ENCODE assay signal across 32 mouse cellular contexts in the genomic region with DNA sequence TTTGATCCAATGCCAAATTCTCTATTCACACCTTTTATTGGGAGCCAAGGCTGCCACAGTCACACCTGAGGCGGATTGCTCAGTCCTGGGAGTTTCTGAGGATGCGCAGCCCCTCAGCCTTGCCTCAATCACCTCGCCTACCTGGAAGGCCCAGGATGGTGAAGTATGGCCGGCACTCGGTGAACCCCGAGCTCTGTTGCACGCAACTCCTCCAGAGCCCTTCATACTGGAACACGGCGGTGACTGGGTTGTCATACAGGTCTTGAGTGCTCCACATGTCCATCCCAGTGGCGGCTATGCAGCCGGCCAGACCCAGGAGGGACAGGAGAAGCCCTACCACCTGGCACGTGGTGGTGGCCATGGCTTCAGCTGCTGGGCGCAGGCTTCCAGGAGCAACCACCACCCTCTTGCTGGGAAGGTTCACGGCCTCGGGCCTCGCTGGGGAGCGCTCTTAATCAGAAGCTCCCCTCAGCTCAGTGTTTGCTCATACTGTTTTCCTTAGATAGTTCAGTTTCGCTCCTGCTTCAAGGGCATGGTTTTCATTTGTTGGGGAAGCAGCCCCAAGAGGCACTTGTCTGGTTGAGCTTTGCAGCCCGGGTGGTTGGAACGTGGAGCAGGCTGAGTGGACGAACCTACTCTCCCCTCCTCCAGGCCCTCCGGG. TPM values are rescaled to one million over a fixed set of nuclear protein-coding genes. Genes with fewer than 3 reads are reported as not detected.
DNase-seq lines count a peak whose midpoint lies in the region; ATAC-seq and TF ChIP-seq lines count a peak whose summit lies in the region.
"Had no signal": no experiment of that assay in that cellular context is flagged by ENCODE, and none has a peak within 500 bp of the region (broad histone marks: within the 10 kb centered on the region; RNA-seq: fewer than 3 reads in every experiment).

No protein-coding gene starts in this region.

- WGBS in stomach, embryonic 15.5 days: 76% methylated on average over 22 of the region's 22 CpGs
- 93% methylated on average over 22 of the region's 22 CpGs for WGBS in hindbrain, embryonic 14.5 days
- WGBS in hindbrain, embryonic 16.5 days: 93% methylated on average over 22 of the region's 22 CpGs

- H3K27ac ChIP-seq in stomach, embryonic 15.5 days: peak overlapping the region; percentile 57
- no peak overlapping the region for H3K27ac ChIP-seq in hindbrain, embryonic 14.5 days
- H3K27ac ChIP-seq in hindbrain, embryonic 16.5 days (ENCODE audit: low read depth, low read length): no peak overlapping the region
- H3K27ac ChIP-seq: embryonic facial prominence, embryonic 12.5 days; hindbrain, embryonic 10.5 days; layer of hippocampus, adult 2 months; limb, embryonic 10.5 days; midbrain, embryonic 13.5 days had no signal

- no peak overlapping the region for H3K9ac ChIP-seq in stomach, embryonic 15.5 days
- no peak overlapping the region for H3K9ac ChIP-seq in hindbrain, embryonic 14.5 days
- H3K9ac ChIP-seq in hindbrain, embryonic 16.5 days (ENCODE audit: low read depth, low read length): no peak overlapping the region
- H3K9ac ChIP-seq: embryonic facial prominence, embryonic 12.5 days; heart, embryonic 12.5 days; midbrain, embryonic 13.5 days had no signal

- H3K4me2 ChIP-seq in stomach, embryonic 15.5 days: peak overlapping the region; percentile 11
- H3K4me2 ChIP-seq in hindbrain, embryonic 14.5 days (replicated peaks): no peak overlapping the region
- no peak overlapping the region for H3K4me2 ChIP-seq in hindbrain, embryonic 16.5 days (ENCODE audit: low read length)
- H3K4me2 ChIP-seq: embryonic facial prominence, embryonic 12.5 days; heart, embryonic 12.5 days; midbrain, embryonic 13.5 days had no signal

- H3K4me3 ChIP-seq in G1E (ENCODE audit: low read depth, low read length): peak overlapping the region; percentile 8; the same call in 1 of the 2 replicates
- peak overlapping the region; percentile 19; the same call in 1 of the 2 replicates for H3K4me3 ChIP-seq in stomach, embryonic 15.5 days (replicated peaks)
- no peak overlapping the region for H3K4me3 ChIP-seq in hindbrain, embryonic 14.5 days (replicated peaks; ENCODE audit: low read length)
- no peak overlapping the region for H3K4me3 ChIP-seq in hindbrain, embryonic 16.5 days (ENCODE audit: low read length)
- H3K4me3 ChIP-seq: embryonic facial prominence, embryonic 12.5 days; heart, embryonic 12.5 days; hindbrain, embryonic 10.5 days; layer of hippocampus, adult 2 months; limb, embryonic 10.5 days; megakaryocyte, embryonic 14.5 days; midbrain, embryonic 13.5 days had no signal

- H3K36me3 ChIP-seq in G1E (replicated peaks): no peaks in the 10 kb centered on the region
- no peaks in the 10 kb centered on the region for H3K36me3 ChIP-seq in stomach, embryonic 15.5 days
- H3K36me3 ChIP-seq in hindbrain, embryonic 14.5 days (replicated peaks; ENCODE audit: control insufficient read depth, insufficient read depth): no peaks in the 10 kb centered on the region
- H3K36me3 ChIP-seq in hindbrain, embryonic 16.5 days (ENCODE audit: control insufficient read depth, insufficient read depth, low read length): no peaks in the 10 kb centered on the region
- H3K36me3 ChIP-seq: embryonic facial prominence, embryonic 12.5 days; heart, embryonic 12.5 days; hindbrain, embryonic 10.5 days; limb, embryonic 10.5 days; midbrain, embryonic 13.5 days had no signal

- no peak for DNase-seq in G1E (ENCODE audit: low spot score)
- peak; percentile 76 to 81 for DNase-seq in lung, adult 18-20 months
- DNase-seq in lung, postnatal 10 days: peak; percentile 67
- DNase-seq in hindbrain, embryonic 14.5 days (ENCODE audit: low spot score): no peak
- no peak for DNase-seq in neural tube, embryonic 10.5 days (ENCODE audit: extremely low spot score, low spot score)
- DNase-seq: adrenal gland, adult 2 months; cerebellum, adult 11 months; cerebellum, adult 9-11 months; heart, postnatal 10 days; kidney, adult 9 months; kidney, postnatal 14 days; liver; right cerebral cortex, postnatal 14 days; thymus, adult 2 months had no signal

- no peak for TF ChIP-seq CTCF in G1E (IDR thresholded peaks at IDR 0.05; ENCODE audit: low read depth, low read length)

- peaks cover 20% of the 10 kb centered on the region for H3K9me3 ChIP-seq in G1E (replicated peaks)
- no peaks in the 10 kb centered on the region for H3K9me3 ChIP-seq in stomach, embryonic 15.5 days
- no peaks in the 10 kb centered on the region for H3K9me3 ChIP-seq in hindbrain, embryonic 14.5 days (ENCODE audit: control insufficient read depth, low read length)
- H3K9me3 ChIP-seq in hindbrain, embryonic 16.5 days (ENCODE audit: control insufficient read depth, low read length): no peaks in the 10 kb centered on the region
- H3K9me3 ChIP-seq: embryonic facial prominence, embryonic 12.5 days; heart, embryonic 12.5 days; hindbrain, embryonic 10.5 days; limb, embryonic 10.5 days; midbrain, embryonic 13.5 days had no signal

- ATAC-seq in G1E (ENCODE audit: extremely low read depth, insufficient number of reproducible peaks, low FRiP score, poor library complexity, severe bottlenecking): no peak
- ATAC-seq in stomach, embryonic 15.5 days (ENCODE audit: insufficient read depth, low FRiP score, low read depth): peak; percentile 88
- no peak for ATAC-seq in hindbrain, embryonic 14.5 days (ENCODE audit: low FRiP score)
- ATAC-seq in hindbrain, embryonic 16.5 days: no peak
- ATAC-seq: midbrain, embryonic 13.5 days had no signal

- no peaks in the 10 kb centered on the region for H3K27me3 ChIP-seq in G1E (ENCODE audit: insufficient read depth, low read length)
- no peaks in the 10 kb centered on the region for H3K27me3 ChIP-seq in stomach, embryonic 15.5 days (replicated peaks)
- H3K27me3 ChIP-seq in hindbrain, embryonic 14.5 days (ENCODE audit: control insufficient read depth, insufficient read depth, low read length): no peaks in the 10 kb centered on the region
- H3K27me3 ChIP-seq in hindbrain, embryonic 16.5 days (replicated peaks; ENCODE audit: control insufficient read depth, insufficient read depth, low read length): no peaks in the 10 kb centered on the region
- H3K27me3 ChIP-seq: embryonic facial prominence, embryonic 12.5 days; heart, embryonic 12.5 days; megakaryocyte, embryonic 14.5 days; midbrain, embryonic 13.5 days had no signal

- H3K4me1 ChIP-seq in G1E (ENCODE audit: insufficient read depth, low read depth, low read length): no peaks in the 10 kb centered on the region; the same call in 1 of the 2 replicates
- H3K4me1 ChIP-seq in stomach, embryonic 15.5 days: no peaks in the 10 kb centered on the region
- no peaks in the 10 kb centered on the region for H3K4me1 ChIP-seq in hindbrain, embryonic 14.5 days (replicated peaks; ENCODE audit: control insufficient read depth, insufficient read depth, low read length)
- no peaks in the 10 kb centered on the region for H3K4me1 ChIP-seq in hindbrain, embryonic 16.5 days (ENCODE audit: control insufficient read depth, insufficient read depth, low read depth, low read length)
- H3K4me1 ChIP-seq: embryonic facial prominence, embryonic 12.5 days; heart, embryonic 12.5 days; hindbrain, embryonic 10.5 days; limb, embryonic 10.5 days; megakaryocyte, embryonic 14.5 days; midbrain, embryonic 13.5 days had no signal

RNA-seq across cellular contexts. Expression of gene Cldn18, which starts 7.3 kb away (rescaled TPM):
- not detected in 2 replicates for total RNA-seq in G1E (2014; fragmentation: Nextera tagmentation)
- 0.27 TPM in 1 of 2 replicates, not detected in the other for total RNA-seq in G1E (2017)
- polyA plus RNA-seq in G1E (2012): not detected in 2 replicates
- 236 and 267 TPM in 2 replicates for polyA plus RNA-seq in stomach, embryonic 15.5 days (2015; fragmentation: Nextera tagmentation; extraction: Ambion mirVana)
- polyA plus RNA-seq in hindbrain, embryonic 14.5 days (2014; fragmentation: Nextera tagmentation; extraction: Ambion mirVana): not detected in 2 replicates
- not detected in 2 replicates for polyA plus RNA-seq in hindbrain, embryonic 16.5 days (2015; fragmentation: Nextera tagmentation; extraction: Ambion mirVana)
- total RNA-seq: adrenal gland, adult 2 months; adrenal gland, postnatal 4 days; CH12.LX; gastrocnemius, adult 18-20 months; heart, postnatal 10 days; layer of hippocampus, adult 2 months; layer of hippocampus, postnatal 25 days; MEL; monocyte, adult 5-6 weeks had no signal
- polyA plus RNA-seq: adrenal gland, adult 2 months; embryonic facial prominence, embryonic 12.5 days; forebrain, embryonic 11.5 days; gonadal fat pad, adult 2 months; heart, embryonic 12.5 days; hindbrain, embryonic 10.5 days; limb, embryonic 10.5 days; neural tube, embryonic 11.5 days had no signal

Comparison
In these comparisons a context has a peak if more than half of its experiments do, and no peak if none do; other contexts are left out.
1. DNase-seq: peak in lung, adult 18-20 months (2 of 2) and lung, postnatal 10 days (single experiment); none in G1E (single experiment), hindbrain, embryonic 14.5 days (single experiment) and neural tube, embryonic 10.5 days (single experiment).
2. H3K4me3 ChIP-seq: peak in G1E (single experiment) and stomach, embryonic 15.5 days (single experiment); none in hindbrain, embryonic 14.5 days (single experiment) and hindbrain, embryonic 16.5 days (single experiment).
3. RNA of gene Cldn18, which starts 7.3 kb away (polyA plus RNA-seq): 236 to 267 TPM in stomach, embryonic 15.5 days; not detected in G1E, not detected in hindbrain, embryonic 14.5 days and not detected in hindbrain, embryonic 16.5 days; every median in the first group is over 100 times any median in the second.